Mouse (Mus musculus) activated CD4-positive, CD25-positive, alpha-beta regulatory T cell (primary cell): Measurements from ENCODE around the gene Atp5j2. TPM values are rescaled to one million over a fixed set of nuclear protein-coding genes. Genes with fewer than 3 reads are reported as not detected.

Experiments
- polyA plus RNA-seq, 2 experiments: library from polyadenylated mRNA; unstranded; fragments of 100-300 nt; shearing (Covaris generic); gene quantifications; one replicate each; pipeline ENCODE4 v1.2.1; 2017

Atp5j2 gene
- polyA plus RNA-seq = 100 to 1,000 TPM; 455 to 490 TPM

GRCm38 (mm10) chr5:145191962-145192361 is at the start of gene Atp5j2:
Atp5j2 (minus strand) TSS chr5:145192062.

DNA sequence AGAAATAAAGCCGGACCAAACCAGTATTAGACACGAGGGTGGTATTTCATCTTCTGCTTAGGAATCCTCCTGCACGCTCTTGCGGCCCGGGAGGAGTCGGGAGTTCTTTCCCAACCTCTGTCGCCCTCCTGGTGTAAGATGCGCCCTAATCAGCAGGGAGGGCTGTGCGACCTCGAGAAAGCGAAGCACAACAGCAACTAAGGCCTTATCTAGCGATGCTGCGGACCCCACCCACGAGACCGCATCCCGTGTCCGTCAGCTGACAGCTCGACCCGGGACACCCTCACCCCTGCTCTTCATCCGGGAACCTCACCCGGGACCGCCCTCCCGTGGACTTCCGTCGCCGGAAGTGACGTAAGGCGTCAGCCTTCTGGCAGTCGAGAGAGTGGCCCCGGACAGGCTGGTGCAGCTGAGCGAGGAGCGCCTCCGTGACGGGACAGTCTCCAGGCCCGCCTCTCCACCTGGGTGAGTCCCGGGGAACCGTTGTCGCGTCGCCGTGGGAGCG is 39.6 kb upstream of the Atp5j2 start, which contains the start of gene Zfp655:
Gene Zfp655, plus strand, starts transcription at position 349 of the 505 bp plus-strand sequence.

GRCm38 (mm10) chr5:145203936-145204691 is 12.3 kb upstream of the Atp5j2 start, which contains the start of gene Zkscan5:
Zkscan5 (plus strand) TSS chr5:145204562.

GRCm38 (mm10) chr5:145201321-145201991 is 9.6 kb upstream of the Atp5j2 start, which contains the start of gene Zkscan14:
Zkscan14 (minus strand) TSS chr5:145201868.

GRCm38 (mm10) chr5:145166536-145167305 is 25.1 kb downstream of the Atp5j2 start, which contains the start of the genes Ptcd1 and Cpsf4:
Ptcd1 (minus strand) TSS chr5:145167108.
Cpsf4 (plus strand) TSS chr5:145167213.

DNA sequence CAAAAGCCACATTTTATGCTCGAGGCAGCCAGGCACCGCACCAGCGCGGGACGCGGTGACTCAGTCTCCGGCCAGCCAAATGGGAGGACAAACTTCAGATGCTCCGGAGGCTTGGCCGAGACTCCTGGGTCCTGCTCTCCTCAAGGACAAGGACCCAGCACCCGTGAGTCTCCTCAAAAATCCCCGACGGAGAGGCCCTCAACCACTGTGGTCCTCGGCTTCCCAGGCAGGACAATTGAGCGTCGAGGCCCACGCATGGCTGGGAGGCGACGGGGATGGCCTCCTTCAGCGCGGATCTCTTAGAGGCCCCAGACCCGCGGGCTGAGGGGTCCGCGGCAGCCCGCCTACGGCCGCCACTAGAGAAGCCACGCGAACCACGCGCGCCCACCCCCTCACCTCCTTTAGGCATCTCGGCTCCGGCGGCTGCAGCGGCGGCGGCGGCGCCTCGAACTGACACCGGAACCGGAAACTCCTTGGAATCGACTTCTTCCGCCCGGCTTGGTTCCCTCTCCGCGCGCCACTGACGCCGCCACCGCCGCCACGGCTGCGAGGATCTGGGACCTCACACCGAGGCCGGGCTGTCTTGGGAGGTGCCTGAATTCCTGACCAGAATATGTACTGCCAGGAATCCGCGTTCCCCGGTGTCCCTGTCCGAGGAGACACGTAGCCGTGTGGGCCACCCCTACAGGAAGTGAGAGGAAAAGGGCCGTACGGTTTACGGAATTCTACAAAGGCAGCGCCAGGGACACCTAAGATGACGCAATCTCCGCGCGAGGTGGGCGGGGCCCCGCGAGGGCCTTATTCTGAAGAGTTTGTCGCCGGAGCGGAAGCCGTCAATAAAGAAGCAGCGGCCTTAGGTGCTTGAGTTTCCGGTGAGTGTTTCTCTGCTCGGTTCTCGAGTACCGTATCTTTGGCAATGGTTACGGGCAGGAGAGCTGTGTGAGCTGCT is 52.0 kb downstream of the Atp5j2 start, which contains the start of the genes Pdap1 and Bud31:
Gene Pdap1, minus strand, starts transcription at position 668 of the 949 bp plus-strand sequence.
Gene Bud31, plus strand, starts transcription at position 792 of the 949 bp plus-strand sequence.

Other genes starting within 250 kb of the Atp5j2 start
- gene Smurf1, start 226.2 kb downstream of the Atp5j2 start, polyA plus RNA-seq = 10 to 100 TPM; 26.6 to 28.4 TPM
- gene Gm4871, start 159.3 kb downstream of the Atp5j2 start, polyA plus RNA-seq = not detected
- not detected for gene 1700018F24Rik, start 149.1 kb downstream of the Atp5j2 start, polyA plus RNA-seq
- gene Arpc1a, start 108.2 kb downstream of the Atp5j2 start, polyA plus RNA-seq = 10 to 100 TPM; 71.7 to 83.7 TPM
- gene Kpna7, start 108.0 kb downstream of the Atp5j2 start, polyA plus RNA-seq = under 1 TPM in 1 of 2 experiments, not detected in 1; 0.55 TPM
- 1,000 to 10,000 TPM; 1,057 to 1,320 TPM for gene Arpc1b, start 77.8 kb downstream of the Atp5j2 start, polyA plus RNA-seq
- gene Pdap1, start 51.8 kb downstream of the Atp5j2 start, polyA plus RNA-seq = 10 to 100 TPM; 51.2 to 52.0 TPM
- gene Bud31, start 51.7 kb downstream of the Atp5j2 start, polyA plus RNA-seq = 100 to 1,000 TPM; 193 to 252 TPM
- 10 to 100 TPM; 14.9 to 21.3 TPM for gene Ptcd1, start 25.0 kb downstream of the Atp5j2 start, polyA plus RNA-seq
- gene Cpsf4, start 24.8 kb downstream of the Atp5j2 start, polyA plus RNA-seq = 10 to 100 TPM; 31.4 to 34.2 TPM
- gene Zkscan14, start 9.8 kb upstream of the Atp5j2 start, polyA plus RNA-seq = 10 to 100 TPM; 23.5 to 28.9 TPM
- 1 to 10 TPM; 4.2 to 7.6 TPM for gene Zkscan5, start 12.5 kb upstream of the Atp5j2 start, polyA plus RNA-seq
- gene Zfp655, start 39.7 kb upstream of the Atp5j2 start, polyA plus RNA-seq = 10 to 100 TPM; 47.0 to 48.1 TPM
- gene Zscan25, start 88.4 kb upstream of the Atp5j2 start, polyA plus RNA-seq = 1 to 10 TPM in 1 of 2 experiments, under 1 TPM in 1; 0.54 to 2.7 TPM
- not detected for gene Cyp3a57, start 153.2 kb upstream of the Atp5j2 start, polyA plus RNA-seq